Mouse (Mus musculus): ENCODE results near the gene Zc3h4.

DNA sequence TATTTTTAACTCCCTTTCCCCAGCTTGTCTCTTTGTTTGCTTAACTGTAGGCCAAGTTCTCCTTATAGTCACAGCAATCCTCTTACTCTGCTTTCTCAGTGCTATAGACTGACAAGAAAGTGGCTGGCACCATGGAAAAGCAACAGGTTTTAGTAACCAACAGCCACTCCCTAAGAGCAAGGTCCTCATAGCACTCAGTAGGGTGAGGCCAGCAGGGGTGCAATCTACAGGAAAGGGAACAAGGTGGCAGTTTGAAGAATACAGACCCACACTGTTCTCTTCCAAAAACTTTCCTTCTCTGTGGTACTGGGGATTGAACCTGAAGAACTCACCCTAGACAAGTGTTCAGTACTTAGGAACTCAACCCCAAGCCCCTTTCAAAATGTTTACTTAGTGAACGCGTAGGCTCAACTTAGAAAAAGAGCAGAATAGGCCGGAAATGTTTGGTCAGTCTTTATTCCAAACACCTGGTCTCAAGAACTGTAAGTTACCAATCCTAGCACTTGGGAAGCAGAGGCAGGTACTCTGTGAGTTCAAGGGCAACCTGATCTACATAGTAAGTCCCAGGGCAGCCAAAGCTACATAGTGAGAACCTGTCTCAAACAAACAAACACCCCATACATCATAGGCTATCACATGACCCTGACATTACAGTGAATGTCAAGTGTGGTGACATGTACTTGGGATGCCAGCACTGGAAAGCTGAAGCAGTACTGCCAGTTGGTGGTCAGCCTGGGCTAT is 44.7 kb upstream of the Zc3h4 start:
- TF ChIP-seq POLR2A (IDR thresholded peaks at IDR 0.05; ENCODE audit: borderline replicate concordance, control insufficient read depth, low read depth, low read length), result no peak
- TF ChIP-seq CTCF (IDR thresholded peaks at IDR 0.05; ENCODE audit: control insufficient read depth, insufficient read depth, low read length), result no peak
